Mouse (Mus musculus) c-Kit-negative CD71-positive TER-119-positive erythroid progenitor cells, embryonic 14.5 days (primary cell): ENCODE results near the gene Wdr27.
"Not testable (repeated sequence)": the region's sequence is repeated elsewhere in the genome, so short reads cannot be mapped to it uniquely, and the experiment has no call there.

Experiments used
- DNase-seq: peaks from one replicate; pipeline ENCODE4 v3.0.0-alpha.2; 2013; ENCODE audit warnings: low read depth, low spot score

Gene Wdr27

GRCm38 (mm10) chr17:14943009-14943728 is at the start of gene Wdr27, which contains the start of gene 1600012H06Rik:
Wdr27 (minus strand) TSS chr17:14943158.
1600012H06Rik (plus strand) TSS chr17:14943184.
- peak; percentile 96 for DNase-seq

- DNase-seq = not testable (repeated sequence)
Measured at GRCm38 (mm10) chr17:14992522-14993138, 49.7 kb upstream of the Wdr27 start.

GRCm38 (mm10) chr17:14990116-14990702 is 47.3 kb upstream of the Wdr27 start:
- not testable (repeated sequence) for DNase-seq

- DNase-seq = not testable (repeated sequence)
Measured at GRCm38 (mm10) chr17:14978362-14979038, 35.5 kb upstream of the Wdr27 start, which contains the start of the genes 9030025P20Rik and Gm3417. 9030025P20Rik (plus strand) TSS chr17:14978468. Gm3417 (minus strand) TSS chr17:14978790.

- not testable (repeated sequence) for DNase-seq
Measured at GRCm38 (mm10) chr17:14977718-14978361, 34.9 kb upstream of the Wdr27 start.

GRCm38 (mm10) chr17:14968373-14968913 is 25.5 kb upstream of the Wdr27 start:
- DNase-seq = not testable (repeated sequence)

- not testable (repeated sequence) for DNase-seq
Measured at GRCm38 (mm10) chr17:14961557-14962154, 18.7 kb upstream of the Wdr27 start.

GRCm38 (mm10) chr17:14960951-14961556 is 18.1 kb upstream of the Wdr27 start, which contains the start of gene Phf10:
Phf10 (minus strand) TSS chr17:14961273.
- not testable (repeated sequence) for DNase-seq

- DNase-seq = no peak
Measured at GRCm38 (mm10) chr17:14960520-14960919, 17.6 kb upstream of the Wdr27 start.

- peak; percentile 46 for DNase-seq
Measured at GRCm38 (mm10) chr17:14959979-14960378, 17.0 kb upstream of the Wdr27 start.

GRCm38 (mm10) chr17:14958686-14959327 is 15.8 kb upstream of the Wdr27 start:
- no peak for DNase-seq

GRCm38 (mm10) chr17:14953452-14953851 is 10.5 kb upstream of the Wdr27 start:
- DNase-seq = no peak

GRCm38 (mm10) chr17:14949161-14949827 is 6.3 kb upstream of the Wdr27 start:
- no peak for DNase-seq

GRCm38 (mm10) chr17:14944551-14944950 is 1.6 kb upstream of the Wdr27 start:
- DNase-seq = no peak

- DNase-seq = no peak
Measured at GRCm38 (mm10) chr17:14943729-14944059, 736 bp upstream of the Wdr27 start.

GRCm38 (mm10) chr17:14942181-14942580 is 777 bp downstream of the Wdr27 start:
- DNase-seq = not testable (repeated sequence)

- DNase-seq = no peak
Measured at GRCm38 (mm10) chr17:14935841-14936605, 6.9 kb downstream of the Wdr27 start.

GRCm38 (mm10) chr17:14935280-14935679 is 7.7 kb downstream of the Wdr27 start:
- not testable (repeated sequence) for DNase-seq
